Mouse (Mus musculus) thymus, adult 2 months (tissue): ENCODE results near the gene Psma5. TPM values are rescaled to one million over a fixed set of nuclear protein-coding genes. Genes with fewer than 3 reads are reported as not detected.

Experiments
- DNase-seq: peaks from one replicate; pipeline ENCODE4 v3.0.0; 2021
- H3K27ac ChIP-seq: fragments of 200-500 bp; 2 replicates; pipeline ENCODE4 v1.5.1; 2012; ENCODE audit warnings: low read length, control low read depth; ENCODE audit not compliant: control insufficient read depth, insufficient read depth
- H3K27me3 ChIP-seq: fragments of 200-500 bp; 2 replicates; pipeline ENCODE4 v1.6.1; 2012; ENCODE audit warnings: mild to moderate bottlenecking, low read length, moderate library complexity, mixed read lengths; ENCODE audit not compliant: control insufficient read depth, insufficient read depth
- H3K36me3 ChIP-seq: fragments of 200-500 bp; 2 replicates; pipeline ENCODE4 v1.6.1; 2012; ENCODE audit warnings: mild to moderate bottlenecking, low read length, moderate library complexity; ENCODE audit not compliant: control insufficient read depth, insufficient read depth
- H3K4me1 ChIP-seq: fragments of 200-500 bp; replicated peaks from 2 replicates; pipeline ENCODE4 v1.6.1; 2012; ENCODE audit warnings: low read length; ENCODE audit not compliant: control insufficient read depth, insufficient read depth
- H3K4me3 ChIP-seq: fragments of 200-500 bp; 2 replicates; pipeline ENCODE4 v1.5.1; 2012; ENCODE audit warnings: mild to moderate bottlenecking, low read length, control low read depth, moderate library complexity; ENCODE audit not compliant: control insufficient read depth, insufficient read depth
- CTCF ChIP-seq: fragments of 200-500 bp; IDR thresholded peaks from 2 replicates; pipeline ENCODE4 v1.5.1; 2012; ENCODE audit warnings: mild to moderate bottlenecking, control low read depth, low read length, moderate library complexity, borderline replicate concordance; ENCODE audit not compliant: control insufficient read depth, poor library complexity, insufficient read depth; ENCODE audit errors: extremely low read depth
- POLR2A ChIP-seq: fragments of 200-500 bp; IDR thresholded peaks from 2 replicates; pipeline ENCODE4 v1.6.1; 2012; ENCODE audit warnings: mild to moderate bottlenecking, low read length, control low read depth, moderate library complexity; ENCODE audit not compliant: control insufficient read depth, poor library complexity, insufficient read depth; ENCODE audit errors: extremely low read depth
- WGBS: fragments of 180-500 bp; shearing (Covaris S2); methylation state at CpG from one replicate; pipeline ENCODE4 v1.1.7; 2018; 5-methylcytosine and 5-hydroxymethylcytosine counted together
- polyA plus RNA-seq: library from polyadenylated mRNA; depleted of rRNA; stranded (reverse); fragments of >200 nt; gene quantifications from 2 replicates; pipeline ENCODE4 v1.2.3, GENCODE M21; 2012

The Psma5 gene
- polyA plus RNA-seq, 1 experiment, result 71.3 TPM

DNA sequence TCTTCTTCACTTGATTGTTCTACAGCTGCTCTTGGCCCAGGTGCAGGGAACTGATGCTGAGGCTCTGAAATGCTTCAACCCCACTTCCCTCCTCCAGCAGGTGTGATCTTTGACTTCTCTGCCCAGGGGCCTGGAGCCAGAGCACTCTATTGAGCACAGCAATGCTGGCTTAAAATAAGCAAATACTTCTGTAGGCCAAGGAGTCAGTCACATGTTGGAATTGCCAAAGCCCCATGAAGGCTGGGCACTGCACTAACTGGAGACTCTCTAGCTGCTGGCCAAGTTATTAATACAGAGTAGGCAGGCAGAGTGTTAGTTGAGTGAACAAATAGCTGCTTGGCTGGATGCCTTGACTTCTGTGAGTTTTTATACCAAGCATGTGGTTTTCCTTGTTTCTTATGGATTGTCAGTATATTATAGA, 54.2 kb downstream of the Psma5 start:
- DNase-seq, result no peak
- no peak for TF ChIP-seq CTCF
- no peak for TF ChIP-seq POLR2A
- no peak overlapping the region for H3K4me3 ChIP-seq
- H3K27me3 ChIP-seq, result no peaks in the 10 kb centered on the region
- no peaks in the 10 kb centered on the region for H3K4me1 ChIP-seq
- H3K27ac ChIP-seq, result no peak overlapping the region
- H3K36me3 ChIP-seq, result no peaks in the 10 kb centered on the region

DNA sequence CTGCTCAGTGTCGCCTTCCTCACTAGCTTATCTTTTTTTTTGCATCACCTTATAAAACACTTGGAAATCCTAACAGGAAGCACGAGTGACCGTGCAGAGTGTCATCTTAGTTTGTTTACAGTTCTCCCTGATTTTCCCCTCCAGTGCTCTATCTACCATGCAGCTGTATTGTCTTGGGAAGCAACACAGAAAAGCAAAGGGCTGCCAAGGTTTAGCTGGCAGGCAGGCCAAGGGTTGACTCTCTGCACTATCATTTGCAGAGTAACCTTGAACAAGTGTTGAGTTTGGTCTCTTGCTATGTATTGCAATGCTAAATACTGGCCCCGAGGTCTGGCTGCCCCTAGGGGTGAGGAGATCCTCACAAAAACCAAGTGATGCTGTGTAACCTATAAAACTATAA, 55.0 kb downstream of the Psma5 start:
- 94% methylated on average over 4 of the region's 4 CpGs for WGBS
- DNase-seq, result no peak
- no peak overlapping the region for H3K27ac ChIP-seq
- no peaks in the 10 kb centered on the region for H3K4me1 ChIP-seq
- TF ChIP-seq CTCF (no peak), POLR2A (no peak)
- no peak overlapping the region for H3K4me3 ChIP-seq
- no peaks in the 10 kb centered on the region for H3K36me3 ChIP-seq
- no peaks in the 10 kb centered on the region for H3K27me3 ChIP-seq

DNA sequence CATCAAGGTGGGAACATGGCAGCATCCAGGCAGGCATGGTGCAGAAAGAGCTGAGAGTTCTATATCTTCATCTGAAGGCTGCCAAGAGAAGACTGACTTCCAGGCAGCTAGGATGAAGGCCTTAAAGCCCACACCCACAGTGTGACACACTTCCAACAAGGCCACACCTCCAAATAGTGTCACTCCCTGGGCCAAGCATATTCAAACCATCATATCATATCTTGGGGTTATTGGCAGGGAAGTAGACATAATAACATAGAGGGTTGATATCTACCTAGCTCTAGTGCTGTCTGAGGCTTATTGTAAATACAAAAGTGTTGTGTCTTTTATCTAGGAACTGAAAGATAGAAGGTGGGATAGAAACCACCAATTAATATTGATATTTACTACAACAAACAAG, 55.7 kb downstream of the Psma5 start:
- H3K27me3 ChIP-seq, result no peaks in the 10 kb centered on the region
- H3K4me1 ChIP-seq, result no peaks in the 10 kb centered on the region
- H3K36me3 ChIP-seq, result no peaks in the 10 kb centered on the region
- no peak for DNase-seq
- H3K27ac ChIP-seq, result no peak overlapping the region
- H3K4me3 ChIP-seq, result no peak overlapping the region
- TF ChIP-seq POLR2A, result no peak
- TF ChIP-seq CTCF, result no peak

DNA sequence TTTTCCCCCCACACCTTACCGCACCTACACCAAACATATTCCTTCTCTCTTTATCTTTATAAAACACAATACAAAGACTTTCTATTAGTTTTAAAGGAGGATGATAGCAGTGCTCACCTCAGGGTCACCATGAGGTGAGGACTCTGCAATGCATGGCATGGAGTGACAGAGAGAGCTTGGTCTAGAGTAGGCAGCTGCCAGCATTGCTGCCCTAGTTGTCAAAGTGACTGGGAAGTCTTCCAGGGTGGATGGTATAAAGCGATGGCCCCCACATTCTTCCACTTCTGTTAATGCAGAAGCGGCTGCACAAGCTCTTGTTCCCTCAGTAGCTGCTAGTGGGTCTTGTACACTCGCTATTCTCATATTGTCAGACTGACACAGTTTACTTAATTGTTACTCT, 56.4 kb downstream of the Psma5 start:
- H3K4me1 ChIP-seq, result no peaks in the 10 kb centered on the region
- no peaks in the 10 kb centered on the region for H3K27me3 ChIP-seq
- no peak overlapping the region for H3K27ac ChIP-seq
- WGBS, result 98% methylated on average over 4 of the region's 4 CpGs
- TF ChIP-seq CTCF, result no peak
- TF ChIP-seq POLR2A, result no peak
- no peak overlapping the region for H3K4me3 ChIP-seq
- DNase-seq, result no peak
- no peaks in the 10 kb centered on the region for H3K36me3 ChIP-seq

DNA sequence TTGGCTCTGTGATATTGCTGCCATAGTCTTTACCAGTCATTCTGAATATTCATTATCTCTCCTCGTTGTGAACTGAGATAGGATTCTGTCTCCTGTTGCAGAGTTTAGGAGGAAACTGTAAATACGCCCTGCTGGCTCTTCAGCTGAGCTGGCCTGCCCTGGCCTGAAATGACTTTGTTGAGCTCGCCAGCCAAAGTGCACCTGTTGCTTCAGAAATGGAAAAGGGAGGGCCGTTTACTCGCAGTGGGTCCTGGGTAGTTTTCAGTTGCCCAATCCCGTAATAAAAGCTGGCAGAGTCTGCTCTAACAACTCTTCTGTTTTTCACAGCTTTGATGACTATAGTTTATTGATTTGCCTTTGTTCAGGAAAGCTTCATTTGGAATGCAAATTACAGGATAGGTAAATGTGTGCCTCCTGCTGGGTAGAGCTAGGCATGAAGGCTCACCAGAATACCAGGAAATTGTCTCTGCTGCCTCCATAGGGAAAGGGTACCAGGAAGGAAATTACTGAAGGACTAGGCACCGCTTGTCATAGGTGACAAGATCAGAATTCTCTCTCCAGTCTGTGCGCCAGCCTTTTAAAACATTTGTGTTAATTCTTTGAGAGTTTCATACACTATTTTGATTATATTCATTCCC, 57.4 kb downstream of the Psma5 start:
- Histone ChIP-seq H3K36me3 (no peaks in the 10 kb centered on the region), H3K27me3 (no peaks in the 10 kb centered on the region), H3K4me3 (no peak overlapping the region), H3K27ac (no peak overlapping the region), H3K4me1 (no peaks in the 10 kb centered on the region)
- 87% methylated on average over 8 of the region's 8 CpGs for WGBS
- DNase-seq, result no peak
- no peak for TF ChIP-seq CTCF
- no peak for TF ChIP-seq POLR2A

DNA sequence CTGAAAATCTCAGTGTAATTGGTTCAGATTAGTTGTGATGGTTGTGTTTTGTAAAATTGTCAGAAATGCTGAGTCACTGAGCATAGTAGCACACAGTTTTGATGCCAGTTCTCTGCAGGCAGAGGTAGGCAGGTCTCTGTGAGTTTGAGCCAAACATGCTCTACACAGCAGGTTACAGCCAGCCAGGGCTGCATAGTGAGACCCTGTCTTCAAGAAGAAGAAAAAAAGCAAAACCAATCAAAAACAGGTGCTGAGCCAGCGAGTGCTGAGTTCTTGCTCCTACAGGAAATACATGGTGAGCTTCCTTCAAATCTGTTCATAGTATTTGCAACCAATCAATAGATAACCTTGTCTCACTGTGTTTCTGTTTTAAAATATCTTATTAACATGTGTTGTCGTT, 61.8 kb downstream of the Psma5 start:
- no peaks in the 10 kb centered on the region for H3K36me3 ChIP-seq
- H3K4me3 ChIP-seq, result no peak overlapping the region
- WGBS, result 85% methylated on average over 2 of the region's 2 CpGs
- DNase-seq, result no peak
- no peak overlapping the region for H3K27ac ChIP-seq
- H3K4me1 ChIP-seq, result no peaks in the 10 kb centered on the region
- TF ChIP-seq CTCF (no peak), POLR2A (no peak)
- no peaks in the 10 kb centered on the region for H3K27me3 ChIP-seq

DNA sequence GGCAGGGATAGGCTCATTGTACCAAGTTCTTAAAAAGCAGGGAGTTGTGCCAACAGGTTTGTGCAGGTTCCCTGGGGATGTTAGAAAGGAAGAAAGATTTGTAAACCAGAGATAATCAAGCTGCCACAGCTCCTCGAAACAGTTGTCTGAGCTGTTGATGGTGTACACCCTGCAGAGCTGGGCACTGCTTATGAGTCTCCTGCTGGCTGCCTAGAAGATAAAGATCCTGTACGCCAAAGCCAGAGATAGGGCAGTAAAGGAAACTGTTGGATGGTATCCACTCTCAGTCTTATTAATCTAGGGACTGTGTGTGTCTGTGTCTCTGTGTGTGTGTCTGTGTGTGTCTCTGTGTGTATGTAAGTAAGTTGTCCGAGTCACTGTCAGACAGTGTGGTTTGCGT, 64.9 kb downstream of the Psma5 start:
- no peak overlapping the region for H3K27ac ChIP-seq
- WGBS, result 96% methylated on average over 4 of the region's 4 CpGs
- no peaks in the 10 kb centered on the region for H3K36me3 ChIP-seq
- no peaks in the 10 kb centered on the region for H3K4me1 ChIP-seq
- H3K4me3 ChIP-seq, result no peak overlapping the region
- no peak for TF ChIP-seq POLR2A
- TF ChIP-seq CTCF, result no peak
- no peaks in the 10 kb centered on the region for H3K27me3 ChIP-seq
- no peak for DNase-seq
